Mouse (Mus musculus) midbrain, embryonic 13.5 days (tissue): ENCODE measurements around the gene Prl3d1. TPM values are rescaled to one million over a fixed set of nuclear protein-coding genes. Genes with fewer than 3 reads are reported as not detected.
"Not testable (repeated sequence)": the region's sequence is repeated elsewhere in the genome, so short reads cannot be mapped to it uniquely, and the experiment has no call there.

Experiments used
- ATAC-seq: fragments of 200-750 bp; cut with Nextera tagmentation; 2 replicates; pipeline ENCODE4 v1.8.0; 2017; ENCODE audit warnings: mild to moderate bottlenecking, moderate TSS enrichment, moderate library complexity
- H3K27ac ChIP-seq: fragments of 300-500 bp; sonication (generic); 2 replicates; pipeline ENCODE4 v1.5.1; 2015; ENCODE audit warnings: inconsistent platforms, mild to moderate bottlenecking, moderate library complexity
- H3K27me3 ChIP-seq: fragments of 300-500 bp; sonication (generic); 2 replicates; pipeline ENCODE4 v1.6.1; 2015; ENCODE audit warnings: mild to moderate bottlenecking, inconsistent platforms
- H3K36me3 ChIP-seq: fragments of 300-500 bp; sonication (generic); 2 replicates; pipeline ENCODE4 v1.6.1; 2015; ENCODE audit warnings: mild to moderate bottlenecking, inconsistent platforms
- H3K4me1 ChIP-seq: fragments of 300-500 bp; sonication (generic); replicated peaks from 2 replicates; pipeline ENCODE4 v1.6.1; 2015; ENCODE audit warnings: inconsistent platforms
- H3K4me2 ChIP-seq: fragments of 300-500 bp; sonication (generic); replicated peaks from 2 replicates; pipeline ENCODE4 v1.6.1; 2015; ENCODE audit warnings: moderate library complexity, mild to moderate bottlenecking, inconsistent platforms
- H3K4me3 ChIP-seq: fragments of 300-500 bp; sonication (generic); replicated peaks from 2 replicates; pipeline ENCODE4 v1.5.1; 2015; ENCODE audit warnings: mild to moderate bottlenecking, inconsistent platforms
- H3K9ac ChIP-seq: fragments of 300-500 bp; sonication (generic); replicated peaks from 2 replicates; pipeline ENCODE4 v1.6.1; 2015; ENCODE audit warnings: mild to moderate bottlenecking, inconsistent platforms
- H3K9me3 ChIP-seq: fragments of 300-500 bp; sonication (generic); 2 replicates; pipeline ENCODE4 v1.6.1; 2016; ENCODE audit warnings: mild to moderate bottlenecking, inconsistent platforms
- WGBS: fragments of 180-500 bp; shearing (Covaris S2); methylation state at CpG from one replicate; pipeline ENCODE4 v1.1.7; 2015; 5-methylcytosine and 5-hydroxymethylcytosine counted together
- polyA plus RNA-seq: library from polyadenylated mRNA; unstranded; fragments of >200 nt; fragmentation: Nextera tagmentation; extraction: Ambion mirVana; gene quantifications from 2 replicates; pipeline ENCODE4 v1.2.1, GENCODE M21; 2015

Prl3d1 gene
- not detected in 2 replicates for polyA plus RNA-seq

- H3K4me1 ChIP-seq, ATAC-seq, H3K9ac ChIP-seq, H3K4me2 ChIP-seq, H3K36me3 ChIP-seq, H3K9me3 ChIP-seq, H3K4me3 ChIP-seq, H3K27ac ChIP-seq, H3K27me3 ChIP-seq: not testable (repeated sequence)
- WGBS = 90% methylated on average over 5 of the region's 5 CpGs
These were observed at the start of gene Prl3d1 for GRCm38 (mm10) chr13:27093890-27094289. TSS of gene Prl3d1 (plus strand) at chr13:27094190.

- no peak for ATAC-seq
- H3K9ac ChIP-seq = no peak within 1 kb of the TSS
- H3K4me2 ChIP-seq = no peak within 1 kb of the TSS
- H3K4me3 ChIP-seq = no peak within 1 kb of the TSS
- 98% methylated on average over 1 of the region's 1 CpGs for WGBS
- no peaks in the 10 kb centered on the region for H3K9me3 ChIP-seq
- no peaks in the 10 kb centered on the region for H3K27me3 ChIP-seq
- H3K4me1 ChIP-seq = no peaks in the 10 kb centered on the region
- no peak within 1 kb of the TSS for H3K27ac ChIP-seq
- no peaks in the 10 kb centered on the region for H3K36me3 ChIP-seq
These were observed 36.7 kb upstream of the Prl3d1 start, which contains the start of gene Prl for GRCm38 (mm10) chr13:27057270-27057669. TSS of gene Prl (plus strand) at chr13:27057570.

- WGBS = 93% methylated on average over 7 of the region's 7 CpGs
- no peak for ATAC-seq
These were observed 34.8 kb upstream of the Prl3d1 start for GRCm38 (mm10) chr13:27059177-27059576.

GRCm38 (mm10) chr13:27121398-27121797, 27.4 kb downstream of the Prl3d1 start, which contains the start of gene Prl3d2:
TSS of gene Prl3d2 (plus strand) at chr13:27121698.
- not testable (repeated sequence) for H3K4me2 ChIP-seq, H3K4me3 ChIP-seq, H3K27me3 ChIP-seq, H3K9me3 ChIP-seq, H3K36me3 ChIP-seq, H3K4me1 ChIP-seq, ATAC-seq, H3K27ac ChIP-seq, H3K9ac ChIP-seq
- 95% methylated on average over 4 of the region's 4 CpGs for WGBS

More at GRCm38 (mm10) chr13:27059177-27059576, 34.8 kb upstream of the Prl3d1 start:
- no peaks in the 10 kb centered on the region for H3K36me3 ChIP-seq
- no peak overlapping the region for H3K4me2 ChIP-seq
- H3K27ac ChIP-seq = no peak overlapping the region
- no peaks in the 10 kb centered on the region for H3K27me3 ChIP-seq
- no peak overlapping the region for H3K4me3 ChIP-seq
- no peaks in the 10 kb centered on the region for H3K4me1 ChIP-seq
- no peak overlapping the region for H3K9ac ChIP-seq
- no peaks in the 10 kb centered on the region for H3K9me3 ChIP-seq

GRCm38 (mm10) chr13:27148264-27148663, 54.3 kb downstream of the Prl3d1 start:
- H3K4me2 ChIP-seq = no peak overlapping the region
- ATAC-seq = no peak
- no peak overlapping the region for H3K4me3 ChIP-seq
- 60% methylated on average over 1 of the region's 1 CpGs for WGBS
- H3K9me3 ChIP-seq = no peaks in the 10 kb centered on the region
- no peaks in the 10 kb centered on the region for H3K27me3 ChIP-seq
- H3K27ac ChIP-seq = no peak overlapping the region
- no peak overlapping the region for H3K9ac ChIP-seq
- H3K4me1 ChIP-seq = no peaks in the 10 kb centered on the region
- no peaks in the 10 kb centered on the region for H3K36me3 ChIP-seq

Other genes with a start within 250 kb of the Prl3d1 start
- gene Prl, start 36.6 kb upstream of the Prl3d1 start, polyA plus RNA-seq = not detected in 2 replicates
- not detected in 2 replicates for gene Prl3d2, start 27.5 kb downstream of the Prl3d1 start, polyA plus RNA-seq
- not detected in 2 replicates for gene Prl3d3, start 62.6 kb downstream of the Prl3d1 start, polyA plus RNA-seq
- not detected in 2 replicates for gene Prl3c1, start 102.5 kb downstream of the Prl3d1 start, polyA plus RNA-seq
- gene Prl3b1, start 147.7 kb downstream of the Prl3d1 start, polyA plus RNA-seq = not detected in 2 replicates
- not detected in 2 replicates for gene Prl3a1, start 165.2 kb downstream of the Prl3d1 start, polyA plus RNA-seq
- gene Prl6a1, start 218.4 kb downstream of the Prl3d1 start, polyA plus RNA-seq = not detected in 2 replicates